Mouse (Mus musculus) frontal cortex, postnatal 10 days (tissue): ENCODE data around the gene Dhrs11.

Experiments used
- DNase-seq, 2 experiments: peaks; one replicate each; pipeline ENCODE4 v3.0.0; 2022; ENCODE audit warnings: low spot score in 2 of 2, mixed read lengths in 1 of 2

Dhrs11 gene

DNA sequence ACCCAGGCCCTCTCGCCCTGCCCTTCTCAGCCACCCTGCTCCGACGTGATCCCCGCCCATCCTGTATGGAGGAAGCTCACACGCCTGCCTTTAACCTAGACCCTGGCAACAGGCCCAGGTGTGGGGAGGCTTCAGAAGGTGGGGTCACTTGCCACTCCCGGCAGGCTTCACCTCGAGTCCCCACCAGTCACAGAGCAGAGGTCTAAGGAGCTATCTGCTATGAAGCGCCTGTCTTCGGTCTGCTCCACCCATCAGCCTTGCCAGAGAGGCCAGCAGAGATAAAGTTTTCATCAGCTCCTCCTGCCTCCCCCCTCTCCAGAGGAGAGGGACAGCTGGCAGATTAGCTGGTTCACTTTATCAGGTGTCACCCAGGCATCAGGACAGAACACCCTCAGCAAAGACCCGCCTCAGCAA lies 5.3 kb downstream of the Dhrs11 start:
- no peak for DNase-seq

DNA sequence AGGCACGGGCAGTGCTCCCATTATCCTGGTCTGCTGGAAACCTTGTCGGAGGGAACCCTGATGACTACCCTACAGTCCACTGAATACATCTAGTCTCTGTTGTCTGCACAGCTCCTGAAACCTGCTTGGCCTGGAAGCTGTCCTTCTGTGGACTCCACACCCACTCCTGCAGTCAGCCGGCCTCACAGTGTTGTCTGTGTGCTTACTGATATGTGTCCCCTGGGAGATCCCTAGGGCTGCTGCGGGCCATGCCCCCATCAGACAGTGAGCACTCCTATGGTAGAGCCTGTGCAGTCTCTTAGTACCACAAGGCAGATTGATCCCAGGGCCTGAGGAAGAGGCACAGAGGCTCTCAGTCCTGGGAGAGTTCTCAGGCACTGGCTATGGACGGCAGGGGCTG lies 6.3 kb downstream of the Dhrs11 start:
- DNase-seq: no peak

DNA sequence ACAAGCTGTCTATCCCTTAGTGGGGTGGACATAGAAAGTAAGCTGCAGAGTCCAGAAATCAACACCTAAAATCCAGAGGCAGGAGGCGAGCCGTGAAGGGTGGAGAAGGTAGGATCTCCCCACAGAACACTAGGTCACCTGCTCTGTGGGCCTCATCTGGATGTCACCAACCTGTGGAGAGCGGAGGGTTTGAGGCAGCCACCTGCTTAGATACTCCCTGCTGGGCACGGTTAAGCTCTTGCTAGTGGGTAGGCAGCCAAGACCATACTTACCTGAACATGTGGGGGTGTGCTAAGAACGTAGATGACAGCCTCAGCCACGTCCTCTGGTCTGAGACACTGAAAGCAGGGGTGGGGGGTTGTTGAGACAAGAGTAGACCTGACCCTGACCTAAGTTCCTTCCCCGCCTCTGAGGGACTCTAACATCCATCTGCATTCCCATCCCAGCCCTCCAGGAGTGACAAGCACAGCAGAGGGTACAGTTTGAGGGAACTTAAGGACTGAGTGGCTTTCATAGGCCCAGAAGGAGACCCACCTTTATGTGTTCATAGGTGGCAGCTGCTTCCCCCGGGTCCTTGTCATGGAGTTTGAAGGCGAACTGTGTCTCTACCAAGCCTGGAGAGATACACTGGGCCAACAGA lies 7.5 kb downstream of the Dhrs11 start:
- no peak for DNase-seq

DNA sequence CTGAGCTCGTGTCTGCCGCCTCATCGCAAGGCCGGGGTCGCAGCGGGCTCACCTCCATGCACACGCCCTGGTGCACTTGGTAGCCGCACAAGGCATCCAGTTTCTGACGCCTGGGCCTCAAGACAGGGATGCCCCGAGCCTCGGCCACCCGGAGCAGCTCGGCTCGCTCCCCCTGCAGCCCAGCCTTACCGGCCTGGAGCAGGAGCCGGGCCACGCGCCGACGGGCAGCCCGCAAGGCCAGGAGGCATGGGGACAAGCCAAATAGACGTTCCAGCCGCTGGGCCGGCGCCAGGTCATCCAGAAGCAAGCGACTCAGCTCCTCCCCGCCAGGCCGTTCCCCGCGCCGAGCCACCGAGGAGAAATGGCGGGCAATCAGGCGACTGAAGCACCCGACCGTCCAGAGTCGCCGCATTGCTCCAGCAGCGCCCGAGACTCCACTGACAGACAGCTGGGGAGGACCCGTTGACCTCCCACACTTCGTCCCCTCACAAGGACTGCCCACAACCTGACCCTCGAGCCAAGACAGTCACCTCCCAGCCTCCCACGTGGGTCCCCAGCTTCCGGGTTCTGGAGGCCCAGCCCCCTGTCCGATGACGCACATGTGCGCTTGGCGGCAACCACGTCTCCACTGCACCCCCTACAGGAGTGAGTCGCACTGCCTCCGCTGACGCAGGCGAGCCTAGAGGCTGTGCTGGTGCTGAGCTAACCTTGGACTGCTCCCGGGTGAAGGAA lies 9.7 kb downstream of the Dhrs11 start, which contains the start of gene Mrm1:
TSS of gene Mrm1 (minus strand) at position 555 of the 732 bp plus-strand sequence.
- peak; percentile 91 for DNase-seq

DNA sequence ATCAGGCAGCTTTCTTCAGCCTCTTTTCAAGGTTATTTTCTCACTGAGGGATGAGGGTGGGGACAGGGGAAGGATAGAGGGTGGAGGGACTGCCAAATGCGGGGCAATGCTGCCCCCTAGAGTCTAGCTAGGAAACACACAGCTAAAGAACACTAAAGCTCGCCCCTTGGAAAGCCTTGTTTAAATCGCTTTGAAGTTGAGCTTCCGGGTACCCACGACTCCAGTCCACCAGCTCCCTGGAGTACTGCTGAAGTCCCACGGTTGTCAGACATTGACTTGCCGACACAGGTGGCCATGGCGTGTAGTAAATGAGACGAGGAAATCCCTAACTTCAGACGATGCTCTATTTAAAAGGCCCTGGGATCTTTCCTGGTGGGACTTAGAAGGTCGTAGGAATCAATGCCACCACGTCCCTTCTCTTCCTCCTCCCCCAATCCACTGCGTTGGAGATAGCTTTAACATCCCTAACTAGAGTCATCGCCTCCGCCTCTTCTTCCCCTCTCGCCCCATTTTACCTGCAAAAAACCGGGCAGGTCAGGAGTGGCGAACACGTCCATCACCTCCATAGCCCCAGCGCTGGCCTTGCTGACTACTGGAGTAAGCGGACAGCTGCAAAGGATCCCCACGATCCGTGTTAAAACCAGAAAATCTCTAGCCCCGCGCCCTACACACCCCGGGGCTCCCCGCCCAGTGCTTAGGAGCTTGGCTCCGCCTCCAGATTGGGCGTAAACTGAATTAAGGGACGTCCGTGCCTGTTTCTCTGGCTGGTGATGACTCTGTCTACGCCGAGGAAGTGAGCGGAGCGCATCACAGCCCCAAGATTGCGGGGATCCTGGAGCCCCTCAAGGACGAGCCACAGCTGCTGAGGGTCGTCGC lies 10.5 kb downstream of the Dhrs11 start:
- DNase-seq: peak in 1 of 2 experiments; percentile 66

DNA sequence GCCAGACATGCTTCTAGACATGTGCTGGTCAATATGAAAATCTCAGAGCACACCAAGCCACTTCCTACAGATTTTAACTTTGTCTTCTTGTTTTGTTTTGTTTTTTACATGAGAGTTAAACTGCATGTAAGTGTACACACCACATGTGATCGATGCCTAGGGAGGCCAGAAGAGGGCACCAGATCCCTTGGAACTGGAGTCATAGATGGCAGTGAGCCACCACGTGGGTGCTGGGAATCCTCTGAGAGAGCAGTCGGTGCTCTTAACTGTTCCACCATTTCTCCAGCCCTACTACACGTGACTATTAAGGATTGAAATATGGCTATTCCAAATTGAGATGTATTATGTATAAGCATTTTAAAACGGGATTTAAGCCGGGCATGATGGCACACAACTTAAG lies 11.4 kb downstream of the Dhrs11 start:
- DNase-seq: no peak

DNA sequence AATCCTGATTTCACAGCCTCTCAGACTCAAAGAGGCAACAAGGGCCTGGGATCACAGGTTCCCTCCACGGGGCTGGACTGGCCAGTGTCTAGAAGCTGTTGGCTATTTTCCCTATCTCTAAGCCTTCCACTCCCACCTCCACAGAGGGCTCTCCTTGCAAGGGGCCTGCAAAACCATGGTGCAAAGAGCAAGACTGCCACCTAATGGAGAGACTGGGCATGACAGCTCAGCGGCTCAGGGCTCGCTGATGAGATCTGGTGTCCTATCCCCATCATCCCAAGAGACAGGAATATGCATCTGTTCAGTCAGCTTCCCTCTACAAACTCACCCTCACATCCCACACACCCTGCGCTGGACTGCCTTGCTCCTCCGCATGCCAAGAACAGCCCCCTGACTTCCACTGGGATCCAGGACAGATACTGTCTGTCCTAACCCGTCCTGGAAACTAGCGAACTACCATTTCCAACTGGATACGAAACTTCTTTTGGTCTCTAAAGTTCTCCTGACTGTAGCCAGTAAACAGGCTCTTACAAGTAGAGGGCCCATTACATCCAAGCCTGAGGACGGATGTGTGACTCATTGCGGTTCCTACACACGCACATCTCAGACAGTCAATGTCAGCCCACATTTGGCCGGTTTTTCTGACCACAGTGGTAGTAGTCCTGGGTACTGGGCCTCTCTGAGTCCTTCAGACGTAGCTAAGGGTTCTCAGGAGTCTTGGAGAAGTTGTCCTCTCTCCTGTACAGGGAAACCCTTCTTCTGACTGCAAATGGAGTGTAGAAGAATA lies 14.9 kb downstream of the Dhrs11 start:
- DNase-seq: peak in 1 of 2 experiments; percentile 70

DNA sequence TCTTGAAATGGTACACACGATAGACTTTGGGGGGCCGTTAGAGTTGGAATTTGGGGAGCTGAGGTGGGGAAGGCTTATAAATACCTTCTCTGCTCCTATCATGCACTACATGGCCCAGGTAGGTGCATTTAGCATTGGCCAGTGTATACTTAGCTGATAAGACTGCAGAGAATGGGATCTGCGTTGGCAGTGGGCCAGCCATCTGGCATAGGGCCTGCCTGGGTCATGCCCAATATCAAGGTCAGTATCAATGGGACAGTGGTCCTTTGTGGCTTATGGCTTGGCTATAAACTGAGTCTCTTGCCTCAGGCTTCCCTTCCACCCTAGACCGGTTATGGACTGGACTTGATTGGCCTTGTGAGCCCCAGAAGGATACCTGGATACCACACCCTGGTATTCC lies 24.4 kb downstream of the Dhrs11 start:
- no peak for DNase-seq

DNA sequence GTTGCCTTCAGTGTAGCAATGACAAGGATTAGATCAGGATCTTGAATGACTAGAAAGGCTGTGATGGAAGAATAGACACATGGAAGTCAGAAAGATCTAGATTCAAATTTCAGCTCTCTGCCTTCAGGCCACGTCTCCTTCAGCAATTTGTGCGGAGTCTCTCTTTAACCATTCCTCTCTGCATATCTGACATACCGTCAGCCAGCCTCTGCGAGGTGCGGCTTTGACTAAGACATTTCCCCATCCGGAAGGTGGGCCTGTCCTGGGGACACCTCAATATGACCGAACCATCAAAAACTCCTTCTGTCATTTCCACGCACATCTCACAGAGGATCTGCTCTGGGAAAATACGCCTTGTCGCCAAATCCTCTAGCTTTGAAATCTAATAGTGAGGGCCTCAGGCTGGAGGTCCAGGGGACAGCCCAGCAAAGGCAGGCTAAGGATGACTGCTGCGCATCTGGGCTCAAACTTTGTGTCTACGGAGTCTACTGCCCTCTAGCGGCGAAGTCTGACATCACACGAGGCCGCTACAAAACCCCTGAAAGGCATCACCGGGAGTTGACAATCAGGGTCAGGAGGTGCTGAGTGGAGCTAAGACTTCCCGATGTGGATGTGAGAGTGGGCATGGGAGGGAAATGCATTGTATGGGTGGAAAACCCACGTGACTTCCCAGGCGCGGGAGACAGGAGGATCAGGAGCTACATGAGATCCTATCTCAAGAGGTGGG lies 31.0 kb downstream of the Dhrs11 start:
- DNase-seq: peak in 1 of 2 experiments; percentile 59

DNA sequence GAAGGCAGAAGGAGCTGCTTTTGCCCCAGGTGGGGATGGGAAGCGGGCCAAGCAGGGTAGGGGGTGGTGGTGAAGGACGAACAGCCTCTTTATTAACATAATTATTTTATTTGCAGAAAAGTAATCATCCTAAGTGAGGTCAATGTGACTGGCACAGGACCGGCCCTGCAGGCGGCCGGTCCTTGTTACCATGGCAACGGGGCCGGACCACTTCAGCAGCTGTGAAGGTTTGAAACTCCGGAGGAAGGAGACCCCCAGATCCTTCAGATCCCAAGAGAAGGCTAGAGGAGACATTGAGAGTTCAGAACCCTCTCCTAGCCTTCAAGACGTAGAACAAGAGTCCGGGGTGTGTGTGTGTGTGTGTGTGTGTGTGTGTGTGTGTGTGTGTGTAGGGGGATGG lies 31.8 kb downstream of the Dhrs11 start:
- no peak for DNase-seq

DNA sequence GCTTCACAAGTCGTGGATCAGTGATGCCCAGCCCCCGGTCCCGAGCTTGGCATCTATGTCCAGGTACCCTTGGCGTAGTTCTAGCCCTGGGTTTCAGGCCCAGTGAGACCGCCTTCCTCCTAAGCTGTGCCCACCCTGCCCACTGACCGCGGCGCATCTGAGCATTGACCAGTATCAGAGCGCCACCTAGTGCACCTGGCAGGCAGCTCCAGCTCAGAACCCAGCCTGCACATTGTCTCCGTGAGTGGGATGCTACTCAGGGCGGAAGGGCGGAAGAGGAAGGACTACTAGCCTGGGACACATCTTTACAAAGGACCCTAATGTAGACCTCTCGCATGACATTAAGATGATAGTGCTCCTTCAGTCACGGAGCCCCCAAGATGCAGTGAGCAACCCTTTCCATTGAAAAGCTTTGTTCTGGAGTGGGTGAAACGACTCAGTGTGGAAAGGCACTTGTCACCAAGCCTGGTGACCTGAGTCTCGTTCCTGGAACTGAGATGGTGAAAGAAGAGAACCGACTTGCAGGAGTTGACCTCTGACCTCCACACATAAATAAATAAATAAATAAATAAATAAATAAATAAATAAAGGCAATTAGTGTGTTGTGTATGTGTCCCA lies 34.2 kb downstream of the Dhrs11 start:
- peak in 1 of 2 experiments; percentile 81 for DNase-seq

DNA sequence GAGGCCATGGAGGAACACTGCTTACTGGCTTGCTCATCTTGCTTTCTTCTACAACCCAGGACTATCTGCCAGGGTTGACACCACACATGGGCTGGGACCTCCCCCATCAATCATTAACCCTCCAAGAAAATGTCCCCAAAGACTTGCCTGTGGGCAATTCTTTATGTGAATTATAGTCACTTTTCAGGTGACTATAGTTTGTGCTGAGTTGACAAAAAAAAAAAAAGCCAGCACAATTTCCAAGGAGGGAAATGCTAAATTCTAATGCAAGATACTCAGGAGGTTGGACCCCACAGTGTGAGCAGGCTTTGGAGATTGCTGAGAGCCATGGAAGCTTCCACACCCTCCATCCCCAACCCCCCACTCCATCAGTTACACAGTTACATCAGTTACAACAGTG lies 35.2 kb downstream of the Dhrs11 start:
- DNase-seq: no peak

DNA sequence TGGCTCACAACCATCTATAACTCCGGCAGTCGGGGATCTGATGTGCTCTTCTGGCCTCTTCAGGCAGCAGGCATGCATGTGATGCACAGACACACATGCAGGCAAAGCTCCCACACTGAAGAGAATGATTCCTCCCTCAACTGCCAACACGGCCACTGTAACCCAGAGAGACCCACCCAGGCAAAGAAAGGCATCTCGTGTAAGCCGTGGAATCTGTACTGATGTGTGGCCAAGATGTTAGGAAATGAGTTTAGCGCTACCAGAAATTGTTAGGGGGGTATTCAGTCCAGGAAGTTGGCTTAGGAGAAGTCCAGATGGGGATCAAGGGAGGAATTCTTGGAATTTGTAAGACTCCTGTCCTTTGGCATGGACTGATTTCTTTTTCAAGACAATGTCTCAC lies 38.4 kb downstream of the Dhrs11 start:
- no peak for DNase-seq

DNA sequence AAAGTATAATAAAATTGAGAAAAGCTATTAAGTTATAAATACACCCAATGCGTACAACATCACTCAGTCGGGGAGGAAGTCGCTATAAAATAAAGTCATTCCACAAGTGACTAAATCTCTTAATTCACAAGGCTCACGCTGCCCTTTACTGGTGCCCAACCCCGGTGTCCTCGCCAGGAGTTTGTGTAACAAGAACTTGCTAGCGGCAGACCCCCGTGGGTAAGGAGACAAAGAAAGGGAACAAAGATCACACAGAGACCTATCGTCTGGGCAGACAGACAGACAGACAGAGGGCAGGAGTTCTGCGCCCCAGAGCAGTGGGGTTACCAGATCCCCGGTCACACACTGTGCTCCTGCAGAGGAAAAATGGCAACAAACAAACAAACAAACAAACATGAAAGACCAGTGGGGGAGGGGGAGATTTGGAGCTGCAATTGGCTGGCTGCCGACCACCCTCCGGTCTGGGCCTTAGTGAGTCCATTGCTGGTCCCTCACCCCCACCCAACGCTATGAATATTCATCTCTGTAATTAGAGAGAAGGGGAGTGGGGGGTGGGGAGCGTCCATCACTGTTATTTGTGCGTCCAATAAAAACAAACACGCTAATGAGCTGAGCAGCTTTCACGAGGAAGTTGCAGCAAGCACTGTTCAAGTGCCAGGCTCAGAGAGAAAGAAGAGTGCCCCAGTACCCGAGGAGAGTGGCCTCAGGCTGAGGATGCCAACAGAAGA lies 48.5 kb downstream of the Dhrs11 start:
- DNase-seq: no peak

DNA sequence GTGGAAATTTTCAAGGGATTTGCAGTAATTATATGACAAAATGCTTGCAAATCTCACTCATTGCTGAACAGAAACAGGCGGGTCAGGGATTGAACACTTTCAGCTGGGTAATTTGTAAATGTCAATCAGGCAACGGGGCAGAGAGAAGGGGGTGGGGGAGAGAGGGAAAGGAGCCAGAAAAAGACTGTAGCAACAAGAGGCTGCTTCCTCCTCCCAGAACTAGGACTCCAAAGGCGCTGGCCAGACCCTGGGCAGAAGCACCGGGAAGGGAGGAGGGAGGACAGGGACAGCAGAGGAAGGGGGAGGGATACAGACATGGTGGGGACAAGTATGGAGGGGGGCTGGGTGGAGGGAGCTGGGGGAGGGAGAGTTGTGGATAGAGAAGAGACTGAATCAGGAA lies 53.2 kb downstream of the Dhrs11 start:
- no peak for DNase-seq

DNA sequence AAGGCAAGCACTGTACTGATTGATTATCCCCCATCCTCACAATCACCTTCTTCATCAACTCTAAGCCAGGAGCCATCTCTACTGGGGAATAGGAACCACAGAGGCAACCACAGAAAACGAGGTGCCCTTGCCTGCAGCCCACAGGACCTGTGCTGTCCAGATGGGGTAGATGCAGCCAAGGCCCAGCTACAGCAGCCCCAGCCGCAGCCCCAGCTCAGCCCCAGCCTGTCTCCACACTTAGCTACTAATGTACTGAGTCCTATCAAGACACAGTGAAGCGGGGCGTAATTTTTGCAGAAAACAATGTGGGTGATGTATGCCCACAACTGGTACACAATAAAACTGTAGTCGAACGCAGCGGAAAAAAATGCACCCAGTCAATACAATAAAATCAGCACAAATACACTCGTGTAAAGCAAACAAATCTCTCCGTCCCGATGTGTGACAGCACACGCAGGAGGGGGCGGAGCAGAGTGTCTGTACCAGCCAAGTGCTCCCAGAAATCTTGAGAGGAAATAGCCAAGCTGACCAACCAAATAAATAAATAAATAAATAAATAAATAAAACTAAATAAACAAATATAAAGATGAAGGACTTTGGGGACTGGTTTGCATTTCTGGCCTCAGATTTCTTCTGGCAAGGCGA lies 53.8 kb downstream of the Dhrs11 start:
- no peak for DNase-seq
